Mouse (Mus musculus) thymus, adult 2 months (tissue): Measurements from ENCODE around the gene Dab1.

Experiments used
- CTCF ChIP-seq: fragments of 200-500 bp; IDR thresholded peaks from 2 replicates; pipeline ENCODE4 v1.5.1; 2012; ENCODE audit warnings: mild to moderate bottlenecking, control low read depth, low read length, moderate library complexity, borderline replicate concordance; ENCODE audit not compliant: control insufficient read depth, poor library complexity, insufficient read depth; ENCODE audit errors: extremely low read depth
- POLR2A ChIP-seq: fragments of 200-500 bp; IDR thresholded peaks from 2 replicates; pipeline ENCODE4 v1.6.1; 2012; ENCODE audit warnings: mild to moderate bottlenecking, low read length, control low read depth, moderate library complexity; ENCODE audit not compliant: control insufficient read depth, poor library complexity, insufficient read depth; ENCODE audit errors: extremely low read depth

GRCm38 (mm10) chr4:104651761-104652160 lies 1032.6 kb downstream of the Dab1 start:
- no peak for TF ChIP-seq POLR2A
- TF ChIP-seq CTCF: no peak
